Mouse (Mus musculus): ENCODE data around the gene Cdk5rap1. TPM values are rescaled to one million over a fixed set of nuclear protein-coding genes. Genes with fewer than 3 reads are reported as not detected.
"Not testable (repeated sequence)": the region's sequence is repeated elsewhere in the genome, so short reads cannot be mapped to it uniquely, and the experiment has no call there.

The Cdk5rap1 gene
- polyA plus RNA-seq, 1 experiment from 2014 or later: 13.2 TPM

DNA sequence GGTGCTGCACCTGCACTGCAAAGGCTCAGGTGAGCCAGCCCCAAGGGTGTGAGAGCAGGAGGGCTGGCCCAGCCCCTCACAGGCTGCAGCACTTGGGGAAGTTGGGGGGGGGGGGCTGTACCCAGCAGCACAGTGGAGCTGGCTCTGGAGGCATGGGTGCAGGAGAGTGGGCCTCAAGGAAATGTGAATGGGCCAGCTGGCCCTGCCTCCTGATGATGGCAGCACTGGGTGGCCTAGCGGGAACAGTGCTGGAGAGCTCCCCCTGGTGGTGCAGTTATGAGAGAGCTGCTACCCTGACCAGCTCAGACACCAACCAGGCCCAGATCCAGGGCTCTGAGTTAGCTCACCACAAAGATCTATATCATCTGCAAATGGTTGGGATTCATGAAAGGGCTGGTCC, 72.3 kb downstream of the Cdk5rap1 start:
- Histone ChIP-seq H3K4me1 (replicated peaks) (no peaks in the 10 kb centered on the region), H3K4me3 (no peak overlapping the region), H3K4me2 (no peak overlapping the region), H3K36me3 (no peaks in the 10 kb centered on the region), H3K9me3 (no peaks in the 10 kb centered on the region), H3K27ac (replicated peaks) (no peak overlapping the region), H3K9ac (no peak overlapping the region), H3K27me3 (no peaks in the 10 kb centered on the region)
- 13% methylated on average over 1 of the region's 1 CpGs for WGBS
- ATAC-seq (ENCODE audit: low FRiP score, low read depth): no peak

DNA sequence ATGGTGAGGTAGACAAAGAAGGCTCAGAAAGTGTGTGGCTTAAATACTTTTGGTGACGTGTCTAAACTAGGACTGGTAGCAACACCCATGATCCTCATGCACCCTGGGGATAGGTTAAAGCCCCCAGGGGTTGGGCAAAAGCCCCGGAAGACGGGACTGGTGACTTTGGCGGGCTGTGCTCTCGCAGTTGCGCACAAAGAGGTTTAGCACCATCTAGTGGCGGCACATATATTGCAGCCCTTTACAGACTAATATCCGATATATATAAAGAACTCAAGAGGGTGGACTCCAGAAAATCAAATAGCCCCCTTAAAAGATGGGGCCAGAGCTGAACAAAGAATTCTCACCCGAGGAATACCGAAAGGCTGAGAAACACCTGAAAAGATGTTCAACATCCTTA, 78.1 kb downstream of the Cdk5rap1 start:
- WGBS: 3% methylated on average over 10 of the region's 10 CpGs
- H3K9ac ChIP-seq; H3K9me3 ChIP-seq; H3K4me2 ChIP-seq; H3K36me3 ChIP-seq; H3K27ac ChIP-seq (replicated peaks); H3K4me1 ChIP-seq (replicated peaks); H3K27me3 ChIP-seq; ATAC-seq (ENCODE audit: low FRiP score, low read depth); H3K4me3 ChIP-seq: not testable (repeated sequence)

DNA sequence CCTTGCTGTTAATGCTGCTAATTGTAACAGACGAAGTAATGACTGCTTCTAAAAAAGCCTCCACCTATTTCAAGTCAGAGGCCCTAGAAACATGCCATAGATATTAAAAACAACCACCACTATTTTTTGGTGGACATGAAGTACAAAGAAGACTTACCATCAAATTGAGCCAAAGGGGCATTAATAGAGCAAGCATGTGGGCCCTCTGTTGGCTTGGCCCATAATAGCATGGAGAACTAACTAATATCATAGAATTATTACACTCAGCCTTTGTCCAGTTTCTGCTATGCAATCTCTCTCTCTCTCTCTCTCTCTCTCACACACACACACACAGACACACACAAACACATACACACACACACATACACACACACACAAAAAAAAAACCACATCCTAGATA, 80.0 kb downstream of the Cdk5rap1 start:
- WGBS: 86% methylated on average over 1 of the region's 1 CpGs
- no peak for ATAC-seq (ENCODE audit: low FRiP score, low read depth)
- no peaks in the 10 kb centered on the region for H3K27me3 ChIP-seq

DNA sequence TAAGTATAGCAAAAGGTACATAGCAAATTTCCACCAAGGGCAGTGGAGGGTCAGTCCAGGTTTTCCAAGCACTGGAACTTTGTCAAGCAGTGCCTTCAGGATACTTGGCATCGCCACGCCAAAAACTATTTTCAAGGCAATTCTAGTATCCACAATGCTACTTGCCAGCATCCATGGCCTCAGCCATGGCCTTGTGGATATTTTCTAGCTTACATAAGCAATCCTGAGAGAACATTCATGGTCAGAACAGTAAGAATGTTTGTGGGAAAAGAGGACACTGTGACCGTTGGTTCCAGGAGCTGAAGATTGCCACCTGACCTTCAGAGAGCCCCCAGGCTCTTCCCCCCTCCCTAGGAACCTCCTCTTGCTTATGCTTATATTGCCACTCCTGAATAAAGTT, 80.9 kb downstream of the Cdk5rap1 start:
- H3K27ac ChIP-seq (replicated peaks); H3K27me3 ChIP-seq; H3K4me3 ChIP-seq; H3K4me1 ChIP-seq (replicated peaks); H3K9me3 ChIP-seq; ATAC-seq (ENCODE audit: low FRiP score, low read depth); H3K9ac ChIP-seq; H3K4me2 ChIP-seq; H3K36me3 ChIP-seq: not testable (repeated sequence)
- 92% methylated on average over 3 of the region's 3 CpGs for WGBS

More for the DNA sequence above, 80.0 kb downstream of the Cdk5rap1 start:
- Histone ChIP-seq H3K4me1 (replicated peaks) (no peaks in the 10 kb centered on the region), H3K4me2 (no peak overlapping the region), H3K9me3 (no peaks in the 10 kb centered on the region), H3K36me3 (no peaks in the 10 kb centered on the region), H3K9ac (no peak overlapping the region), H3K4me3 (no peak overlapping the region), H3K27ac (replicated peaks) (no peak overlapping the region)

Other genes with a start within 250 kb of the Cdk5rap1 start
- not detected in 2 replicates for gene Bpifa3, start 242.7 kb downstream of the Cdk5rap1 start, polyA plus RNA-seq (2015; fragmentation: Nextera tagmentation; extraction: Ambion mirVana)
- gene Bpifa1, start 230.1 kb downstream of the Cdk5rap1 start, polyA plus RNA-seq (2015; fragmentation: Nextera tagmentation; extraction: Ambion mirVana): 0.18 TPM in 1 of 2 replicates, not detected in the other
- gene Bpifa5, start 210.4 kb downstream of the Cdk5rap1 start, polyA plus RNA-seq (2015; fragmentation: Nextera tagmentation; extraction: Ambion mirVana): not detected in 2 replicates
- gene Bpifb1, start 182.2 kb downstream of the Cdk5rap1 start, polyA plus RNA-seq (2015; fragmentation: Nextera tagmentation; extraction: Ambion mirVana): 0.25 and 0.29 TPM in 2 replicates
- gene Bpifb5, start 149.3 kb downstream of the Cdk5rap1 start, polyA plus RNA-seq (2015; fragmentation: Nextera tagmentation; extraction: Ambion mirVana): 0.14 and 0.22 TPM in 2 replicates
- gene Bpifb9a, start 115.2 kb downstream of the Cdk5rap1 start, polyA plus RNA-seq (2015; fragmentation: Nextera tagmentation; extraction: Ambion mirVana): not detected in 2 replicates
- not detected in 2 replicates for gene Bpifb9b, start 65.8 kb downstream of the Cdk5rap1 start, polyA plus RNA-seq (2015; fragmentation: Nextera tagmentation; extraction: Ambion mirVana)
- gene Snta1, start 35.1 kb upstream of the Cdk5rap1 start, polyA plus RNA-seq (2015; fragmentation: Nextera tagmentation; extraction: Ambion mirVana): 13.0 and 13.7 TPM in 2 replicates
- 48.0 and 50.8 TPM in 2 replicates for gene Cbfa2t2, start 63.5 kb upstream of the Cdk5rap1 start, polyA plus RNA-seq (2015; fragmentation: Nextera tagmentation; extraction: Ambion mirVana)
- 1.7 and 2.7 TPM in 2 replicates for gene 1700003F12Rik, start 174.1 kb upstream of the Cdk5rap1 start, polyA plus RNA-seq (2015; fragmentation: Nextera tagmentation; extraction: Ambion mirVana)
- 0.52 and 0.76 TPM in 2 replicates for gene Actl10, start 178.8 kb upstream of the Cdk5rap1 start, polyA plus RNA-seq (2015; fragmentation: Nextera tagmentation; extraction: Ambion mirVana)
- 20.3 and 21.4 TPM in 2 replicates for gene Necab3, start 185.9 kb upstream of the Cdk5rap1 start, polyA plus RNA-seq (2015; fragmentation: Nextera tagmentation; extraction: Ambion mirVana)
- gene E2f1, start 196.9 kb upstream of the Cdk5rap1 start, polyA plus RNA-seq (2015; fragmentation: Nextera tagmentation; extraction: Ambion mirVana): 8.4 and 8.6 TPM in 2 replicates
- 16.9 and 18.6 TPM in 2 replicates for gene Pxmp4, start 230.7 kb upstream of the Cdk5rap1 start, polyA plus RNA-seq (2015; fragmentation: Nextera tagmentation; extraction: Ambion mirVana)
- gene Zfp341, start 240.3 kb upstream of the Cdk5rap1 start, polyA plus RNA-seq (2015; fragmentation: Nextera tagmentation; extraction: Ambion mirVana): 2.0 and 2.7 TPM in 2 replicates
- 0.76 and 0.79 TPM in 2 replicates for gene 4930519P11Rik, start 240.4 kb upstream of the Cdk5rap1 start, polyA plus RNA-seq (2015; fragmentation: Nextera tagmentation; extraction: Ambion mirVana)

All from hindbrain, embryonic 15.5 days (tissue).